Mouse (Mus musculus) liver, embryonic 13.5 days (tissue): Measurements from ENCODE around the gene Arhgap19. TPM values are rescaled to one million over a fixed set of nuclear protein-coding genes. Genes with fewer than 3 reads are reported as not detected.
A peak's percentile ranks its signal among the peaks of the same experiment; 100 is the strongest.

ENCODE experiments used
- ATAC-seq: fragments of 200-750 bp; cut with Nextera tagmentation; 2 replicates; pipeline ENCODE4 v1.8.0; 2017; ENCODE audit warnings: low read depth, mild to moderate bottlenecking, moderate number of reproducible peaks, moderate library complexity
- DNase-seq: peaks from one replicate; pipeline ENCODE4 v3.0.0; 2022
- H3K27ac ChIP-seq: fragments of 300-500 bp; sonication (generic); 2 replicates; pipeline ENCODE4 v1.5.1; 2015; ENCODE audit warnings: moderate library complexity, mild to moderate bottlenecking, inconsistent platforms
- H3K27me3 ChIP-seq: fragments of 300-500 bp; sonication (generic); 2 replicates; pipeline ENCODE4 v1.6.1; 2015; ENCODE audit warnings: mild to moderate bottlenecking, inconsistent platforms
- H3K36me3 ChIP-seq: fragments of 300-500 bp; sonication (generic); 2 replicates; pipeline ENCODE4 v1.6.1; 2015; ENCODE audit warnings: mild to moderate bottlenecking, inconsistent platforms
- H3K4me1 ChIP-seq: fragments of 300-500 bp; sonication (generic); replicated peaks from 2 replicates; pipeline ENCODE4 v1.6.1; 2015; ENCODE audit warnings: inconsistent platforms
- H3K4me2 ChIP-seq: fragments of 300-500 bp; sonication (generic); 2 replicates; pipeline ENCODE4 v1.6.1; 2015; ENCODE audit warnings: inconsistent platforms, mild to moderate bottlenecking, moderate library complexity
- H3K4me3 ChIP-seq: fragments of 300-500 bp; sonication (generic); replicated peaks from 2 replicates; pipeline ENCODE4 v1.5.1; 2015; ENCODE audit warnings: mild to moderate bottlenecking, inconsistent platforms
- H3K9ac ChIP-seq: fragments of 300-500 bp; sonication (generic); 2 replicates; pipeline ENCODE4 v1.6.1; 2015; ENCODE audit warnings: mild to moderate bottlenecking, inconsistent platforms
- H3K9me3 ChIP-seq: fragments of 300-500 bp; sonication (generic); replicated peaks from 2 replicates; pipeline ENCODE4 v1.6.1; 2016; ENCODE audit warnings: inconsistent platforms
- WGBS: fragments of 180-500 bp; shearing (Covaris S2); methylation state at CpG from one replicate; pipeline ENCODE4 v1.1.7; 2015; ENCODE audit not compliant: insufficient replicate concordance; 5-methylcytosine and 5-hydroxymethylcytosine counted together
- polyA plus RNA-seq: library from polyadenylated mRNA; unstranded; fragments of >200 nt; fragmentation: Nextera tagmentation; extraction: Ambion mirVana; gene quantifications from 2 replicates; pipeline ENCODE4 v1.2.1, GENCODE M21; 2015

The Arhgap19 gene
- polyA plus RNA-seq, 1 experiment from 2014 or later: 25.0 TPM

GRCm38 (mm10) chr19:41763870-41764660, 37.8 kb downstream of the Arhgap19 start:
- Histone ChIP-seq H3K4me1 (no peaks in the 10 kb centered on the region), H3K4me3 (no peak overlapping the region), H3K4me2 (no peak overlapping the region), H3K36me3 (peaks cover 41% of the 10 kb centered on the region), H3K27ac (no peak overlapping the region), H3K9me3 (no peaks in the 10 kb centered on the region), H3K27me3 (no peaks in the 10 kb centered on the region), H3K9ac (no peak overlapping the region)
- DNase-seq (peak; percentile 64), ATAC-seq (peak; percentile 58; the same call in 1 of the 2 replicates)
- WGBS: 28% methylated on average over 12 of the region's 12 CpGs

GRCm38 (mm10) chr19:41761529-41761928, 40.3 kb downstream of the Arhgap19 start:
- H3K27me3 ChIP-seq: no peaks in the 10 kb centered on the region
- H3K9ac ChIP-seq: no peak overlapping the region
- ATAC-seq (no peak), DNase-seq (no peak)
- no peaks in the 10 kb centered on the region for H3K9me3 ChIP-seq
- no peak overlapping the region for H3K4me3 ChIP-seq
- WGBS: 65% methylated on average over 9 of the region's 9 CpGs
- H3K36me3 ChIP-seq: peaks cover 16% of the 10 kb centered on the region
- no peak overlapping the region for H3K4me2 ChIP-seq
- no peak overlapping the region for H3K27ac ChIP-seq
- no peaks in the 10 kb centered on the region for H3K4me1 ChIP-seq

- WGBS: 77% methylated on average over 6 of the region's 6 CpGs
- H3K36me3 ChIP-seq: peaks cover 9% of the 10 kb centered on the region
- no peak overlapping the region for H3K4me2 ChIP-seq
- no peak for ATAC-seq
- no peak overlapping the region for H3K4me3 ChIP-seq
- no peaks in the 10 kb centered on the region for H3K4me1 ChIP-seq
- DNase-seq: no peak
- H3K9ac ChIP-seq: no peak overlapping the region
- H3K27me3 ChIP-seq: no peaks in the 10 kb centered on the region
- no peak overlapping the region for H3K27ac ChIP-seq
- H3K9me3 ChIP-seq: no peaks in the 10 kb centered on the region
Measured at GRCm38 (mm10) chr19:41759765-41760164, 42.1 kb downstream of the Arhgap19 start.

DNA sequence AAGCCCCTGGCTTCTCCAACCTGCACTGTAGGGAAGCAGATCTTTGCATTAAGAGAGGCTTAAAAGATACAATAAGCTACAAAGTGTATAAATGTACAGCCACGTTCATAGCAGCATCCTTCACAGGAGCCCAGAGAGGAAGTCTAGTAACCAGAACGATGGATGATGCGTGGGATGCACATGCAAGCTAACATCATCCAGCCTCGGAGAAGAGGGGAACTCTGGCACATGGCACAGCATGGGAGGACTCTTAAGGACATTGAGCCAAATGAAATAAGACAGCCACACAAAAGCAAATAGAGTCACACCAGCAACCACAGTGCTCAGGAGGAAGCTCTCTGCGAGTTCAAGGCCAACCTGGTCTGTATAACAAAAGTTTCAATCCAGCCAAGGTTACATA, 42.6 kb downstream of the Arhgap19 start:
- WGBS: 83% methylated on average over 5 of the region's 5 CpGs
- no peak for ATAC-seq
- H3K4me1 ChIP-seq: no peaks in the 10 kb centered on the region

GRCm38 (mm10) chr19:41754760-41755159, 47.1 kb downstream of the Arhgap19 start:
- no peak overlapping the region for H3K27ac ChIP-seq
- H3K9ac ChIP-seq: no peak overlapping the region
- no peak for DNase-seq
- no peaks in the 10 kb centered on the region for H3K9me3 ChIP-seq
- no peak overlapping the region for H3K4me2 ChIP-seq
- WGBS: 83% methylated on average over 15 of the region's 15 CpGs
- H3K4me1 ChIP-seq: no peaks in the 10 kb centered on the region
- no peak for ATAC-seq
- H3K4me3 ChIP-seq: no peak overlapping the region
- H3K36me3 ChIP-seq: no peaks in the 10 kb centered on the region
- no peaks in the 10 kb centered on the region for H3K27me3 ChIP-seq

More for the DNA sequence above, 42.6 kb downstream of the Arhgap19 start:
- Histone ChIP-seq H3K4me2 (no peak overlapping the region), H3K36me3 (peaks cover 9% of the 10 kb centered on the region), H3K27me3 (no peaks in the 10 kb centered on the region), H3K27ac (no peak overlapping the region), H3K4me3 (no peak overlapping the region), H3K9me3 (no peaks in the 10 kb centered on the region), H3K9ac (no peak overlapping the region)
- DNase-seq: no peak

- WGBS: 71% methylated on average over 11 of the region's 11 CpGs
- H3K27me3 ChIP-seq: 0 out of 2 replicates have a peak, but pooled peaks cover under 1% of the 10 kb centered on the region
Measured at GRCm38 (mm10) chr19:41751906-41752305, 49.9 kb downstream of the Arhgap19 start.

GRCm38 (mm10) chr19:41747436-41747835, 54.4 kb downstream of the Arhgap19 start:
- peaks cover 40% of the 10 kb centered on the region for H3K27me3 ChIP-seq
- WGBS: 81% methylated on average over 14 of the region's 14 CpGs
- ATAC-seq: no peak

More at GRCm38 (mm10) chr19:41751906-41752305, 49.9 kb downstream of the Arhgap19 start:
- no peak for ATAC-seq
- H3K4me1 ChIP-seq: no peaks in the 10 kb centered on the region
- DNase-seq: no peak
- no peak overlapping the region for H3K4me3 ChIP-seq
- no peak overlapping the region for H3K9ac ChIP-seq
- no peak overlapping the region for H3K27ac ChIP-seq
- H3K4me2 ChIP-seq: no peak overlapping the region
- H3K36me3 ChIP-seq: no peaks in the 10 kb centered on the region
- H3K9me3 ChIP-seq: no peaks in the 10 kb centered on the region

DNA sequence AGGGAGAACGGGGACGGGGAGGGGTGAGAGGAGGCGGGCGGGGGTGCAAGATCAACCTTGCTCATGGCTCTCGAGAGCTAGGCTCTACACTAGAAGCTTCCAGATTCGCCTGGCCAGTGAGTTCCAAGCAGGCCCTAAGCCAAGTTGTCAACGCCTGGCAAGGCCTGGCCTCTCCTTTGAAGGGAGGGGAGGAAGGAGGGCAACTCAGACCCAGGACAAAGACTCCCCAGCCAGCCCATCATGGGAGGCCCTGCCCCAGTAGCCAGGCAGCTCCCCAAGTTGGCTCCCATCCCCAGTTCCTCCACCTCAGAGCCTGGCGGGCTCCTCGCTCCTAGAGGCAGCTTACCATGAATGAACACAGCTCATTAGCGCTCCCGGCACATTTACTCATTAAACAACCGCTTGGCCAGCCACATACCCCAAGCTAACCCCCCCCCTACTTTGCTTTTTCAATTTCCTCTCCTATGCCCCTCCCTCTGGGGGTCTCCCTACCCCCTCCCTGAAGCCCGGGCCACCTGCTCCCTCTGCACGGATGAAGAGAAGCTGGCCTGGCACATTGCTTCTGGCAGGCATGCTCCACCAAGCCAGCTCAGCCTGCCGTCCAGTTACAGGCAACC, 55.8 kb downstream of the Arhgap19 start:
- Histone ChIP-seq H3K27me3 (peaks cover 54% of the 10 kb centered on the region), H3K27ac (no peak overlapping the region), H3K9me3 (no peaks in the 10 kb centered on the region), H3K4me2 (no peak overlapping the region), H3K9ac (no peak overlapping the region), H3K4me1 (peaks cover 7% of the 10 kb centered on the region), H3K36me3 (no peaks in the 10 kb centered on the region), H3K4me3 (no peak overlapping the region)
- ATAC-seq (no peak), DNase-seq (no peak)
- WGBS: 56% methylated on average over 15 of the region's 15 CpGs

More at GRCm38 (mm10) chr19:41747436-41747835, 54.4 kb downstream of the Arhgap19 start:
- no peak for DNase-seq
- no peak overlapping the region for H3K4me3 ChIP-seq
- peaks cover 7% of the 10 kb centered on the region for H3K4me1 ChIP-seq
- no peaks in the 10 kb centered on the region for H3K36me3 ChIP-seq
- H3K4me2 ChIP-seq: no peak overlapping the region
- H3K27ac ChIP-seq: no peak overlapping the region
- H3K9ac ChIP-seq: no peak overlapping the region
- no peaks in the 10 kb centered on the region for H3K9me3 ChIP-seq

DNA sequence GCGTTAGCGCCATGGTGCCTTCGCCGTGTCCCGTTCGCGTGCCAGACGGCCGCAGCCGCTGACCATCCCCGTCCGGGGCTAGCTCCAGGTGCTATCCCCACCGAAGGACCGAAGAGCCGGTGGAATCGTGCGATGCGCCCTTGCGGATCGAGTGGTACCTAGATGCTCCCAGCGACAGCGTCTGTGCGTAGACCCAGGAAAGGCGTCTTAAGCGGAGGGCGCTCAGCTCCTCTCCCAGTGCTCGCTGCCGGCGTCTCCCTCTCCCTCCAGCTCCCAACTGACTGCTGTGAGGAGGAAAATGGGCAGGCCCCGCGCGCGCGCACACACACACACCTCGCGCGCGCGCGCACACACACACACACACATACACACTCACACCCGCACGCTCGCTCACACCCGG, 58.5 kb downstream of the Arhgap19 start, which contains the start of gene Slit1:
Slit1 (minus strand) TSS at position 270 of the 400 bp plus-strand sequence.
- Histone ChIP-seq H3K9me3 (no peaks in the 10 kb centered on the region), H3K4me2 (peak within 1 kb of the TSS; percentile 43), H3K4me3 (peak within 1 kb of the TSS; percentile 22), H3K9ac (no peak within 1 kb of the TSS), H3K27me3 (peaks cover 81% of the 10 kb centered on the region), H3K36me3 (no peaks in the 10 kb centered on the region), H3K4me1 (peaks cover 21% of the 10 kb centered on the region), H3K27ac (no peak within 1 kb of the TSS)
- ATAC-seq: no peak
- no peak for DNase-seq
- WGBS: 3% methylated on average over 42 of the region's 44 CpGs

GRCm38 (mm10) chr19:41738896-41739295, 63.0 kb downstream of the Arhgap19 start:
- peaks cover 48% of the 10 kb centered on the region for H3K4me1 ChIP-seq
- H3K9ac ChIP-seq: peak overlapping the region; percentile 55
- WGBS: 12% methylated on average over 4 of the region's 4 CpGs
- peak overlapping the region; percentile 76 for H3K4me2 ChIP-seq
- no peaks in the 10 kb centered on the region for H3K36me3 ChIP-seq
- ATAC-seq (no peak), DNase-seq (no peak)
- peak overlapping the region; percentile 79; the same call in 1 of the 2 replicates for H3K27ac ChIP-seq
- H3K9me3 ChIP-seq: no peaks in the 10 kb centered on the region
- H3K4me3 ChIP-seq: no peak overlapping the region
- H3K27me3 ChIP-seq: peaks cover 87% of the 10 kb centered on the region

GRCm38 (mm10) chr19:41738429-41738805, 63.4 kb downstream of the Arhgap19 start:
- Histone ChIP-seq H3K36me3 (no peaks in the 10 kb centered on the region), H3K4me1 (peaks cover 46% of the 10 kb centered on the region), H3K4me2 (peak overlapping the region; percentile 76), H3K4me3 (peak overlapping the region; percentile 48), H3K27ac (peak overlapping the region; percentile 79), H3K9ac (peak overlapping the region; percentile 55), H3K9me3 (no peaks in the 10 kb centered on the region), H3K27me3 (peaks cover 85% of the 10 kb centered on the region)
- WGBS: 5% methylated on average over 14 of the region's 14 CpGs
- peak; percentile 35 for DNase-seq
- peak; percentile 84 for ATAC-seq
